Mouse (Mus musculus): Measurements from ENCODE around the gene Mpdu1. TPM values are rescaled to one million over a fixed set of nuclear protein-coding genes. Genes with fewer than 3 reads are reported as not detected.

The Mpdu1 gene
- total RNA-seq, 2 experiments from 2014 or later = 7.5 to 9.5 TPM

DNA sequence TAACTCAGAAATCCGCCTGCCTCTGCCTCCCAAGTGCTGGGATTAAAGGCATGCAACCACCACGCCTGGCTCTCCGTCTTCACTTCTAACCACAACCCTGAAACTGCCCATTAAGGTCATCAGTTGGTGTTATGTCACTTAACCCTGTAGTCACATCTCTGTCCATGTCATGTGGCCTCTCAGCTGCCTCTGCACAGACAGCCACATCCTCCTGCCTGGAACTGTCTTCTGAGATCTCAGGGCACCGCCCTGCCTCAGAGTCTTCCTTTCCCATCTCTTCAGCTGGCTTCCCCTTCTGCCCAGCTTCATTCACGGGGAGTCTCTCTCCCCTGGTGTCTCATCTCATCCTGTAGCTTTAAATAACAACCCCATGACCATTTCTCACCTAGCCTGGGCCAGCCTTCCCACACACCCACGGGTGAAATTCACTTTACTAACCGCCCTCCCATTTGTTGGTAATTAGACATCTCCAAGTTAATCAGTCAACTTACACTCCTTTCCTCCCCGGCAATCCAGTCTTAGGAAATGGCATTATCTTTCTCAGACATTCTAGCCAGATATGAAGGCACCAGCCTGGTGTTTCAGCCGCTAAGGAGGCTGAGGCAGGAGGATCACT lies 29.9 kb upstream of the Mpdu1 start:
- no peak for DNase-seq (ENCODE audit: low spot score)

DNA sequence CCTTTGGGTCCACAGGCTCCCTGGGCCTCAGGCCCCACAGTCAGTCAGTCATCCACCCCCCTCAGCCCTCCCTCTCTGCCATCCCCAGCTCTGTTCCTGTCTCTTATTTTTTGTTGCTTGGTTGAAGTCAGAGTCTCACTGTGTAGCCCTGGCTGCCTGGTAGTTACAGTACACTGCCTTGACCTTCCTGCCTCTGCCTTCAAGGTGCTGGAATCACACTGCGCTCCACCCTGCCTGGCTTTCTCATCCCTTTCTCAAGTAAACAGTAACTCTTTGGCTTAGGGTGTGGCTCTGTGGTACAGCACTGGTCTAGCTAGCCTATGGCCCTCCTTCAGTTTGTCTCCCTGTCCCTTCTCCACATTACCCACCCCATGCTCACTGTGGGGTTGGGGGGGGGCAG lies 27.4 kb upstream of the Mpdu1 start:
- no peak for DNase-seq (ENCODE audit: low spot score)

DNA sequence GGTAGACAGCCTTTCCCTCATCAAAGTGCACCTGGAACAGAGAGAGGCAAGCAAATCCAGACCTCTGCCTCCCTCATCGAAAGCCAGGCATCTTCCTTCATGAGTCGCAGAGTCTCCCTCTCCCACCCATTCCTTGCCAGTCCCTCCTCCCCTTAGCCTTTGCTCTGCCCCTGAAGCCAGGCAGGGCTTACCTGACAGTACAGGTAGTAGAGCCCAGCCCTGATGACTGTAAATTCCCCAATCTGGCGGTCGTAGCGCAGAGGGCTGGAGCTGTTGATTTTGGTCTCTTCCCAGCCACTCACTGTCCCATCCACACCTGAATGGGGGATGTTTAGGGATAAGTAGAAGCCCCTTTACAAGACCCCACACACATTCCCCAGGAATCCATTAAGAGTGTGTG lies 24.6 kb upstream of the Mpdu1 start:
- DNase-seq (ENCODE audit: low spot score) = no peak

DNA sequence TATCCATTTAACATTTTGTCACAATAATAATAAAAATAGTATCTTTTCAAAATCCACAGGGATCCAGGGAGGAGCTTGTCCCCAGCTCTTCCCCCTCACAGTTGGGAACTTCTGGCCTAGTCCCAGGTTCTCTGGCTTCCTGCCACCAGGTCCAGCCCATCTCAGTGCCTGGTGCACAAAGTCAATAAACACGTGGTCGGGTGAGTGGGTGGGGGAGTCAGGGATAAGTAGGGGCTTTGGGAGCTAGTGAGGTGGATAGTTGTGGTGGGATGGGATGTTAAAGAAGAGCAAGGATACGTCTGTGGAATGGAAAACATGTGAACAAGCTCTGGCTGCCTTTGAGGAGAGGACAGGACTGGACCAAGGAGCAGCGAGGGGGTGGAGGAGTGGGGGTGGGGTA lies 23.9 kb upstream of the Mpdu1 start:
- DNase-seq (ENCODE audit: low spot score) = peak; percentile 83

DNA sequence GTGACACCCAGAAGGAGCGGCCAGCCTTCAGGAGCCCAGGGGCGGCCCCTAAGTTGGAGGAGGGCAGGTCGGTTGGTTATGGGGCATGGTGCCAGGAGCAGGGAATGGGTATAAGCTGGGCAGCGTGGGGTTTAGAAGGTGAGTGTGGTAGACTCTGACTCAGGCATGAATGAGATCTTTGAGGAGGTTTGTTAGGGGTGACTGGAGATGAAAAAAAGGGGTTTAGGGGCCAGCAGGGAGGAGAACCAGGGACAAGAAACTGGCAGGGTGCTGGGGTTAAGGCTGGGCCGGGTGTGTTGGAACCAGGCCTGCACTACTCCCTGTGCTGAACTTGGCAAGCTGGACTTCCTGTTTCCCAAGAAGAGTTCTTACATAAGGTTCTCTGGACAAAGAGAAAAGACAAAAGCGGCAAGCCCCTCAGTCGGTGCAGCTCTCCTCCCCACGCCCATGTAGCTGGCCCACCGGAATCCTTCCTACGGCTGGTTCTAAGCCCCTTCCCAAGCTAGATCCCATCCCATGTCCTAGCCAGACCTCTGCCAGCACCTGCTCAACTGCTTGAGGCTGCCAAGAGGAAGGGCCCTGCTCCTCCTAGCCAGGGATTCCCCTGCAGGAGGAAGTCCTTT lies 23.2 kb upstream of the Mpdu1 start, which contains the start of gene Tnfsf13:
Tnfsf13 (minus strand) TSS at position 259 of the 623 bp plus-strand sequence.
- DNase-seq (ENCODE audit: low spot score) = peak; percentile 86

DNA sequence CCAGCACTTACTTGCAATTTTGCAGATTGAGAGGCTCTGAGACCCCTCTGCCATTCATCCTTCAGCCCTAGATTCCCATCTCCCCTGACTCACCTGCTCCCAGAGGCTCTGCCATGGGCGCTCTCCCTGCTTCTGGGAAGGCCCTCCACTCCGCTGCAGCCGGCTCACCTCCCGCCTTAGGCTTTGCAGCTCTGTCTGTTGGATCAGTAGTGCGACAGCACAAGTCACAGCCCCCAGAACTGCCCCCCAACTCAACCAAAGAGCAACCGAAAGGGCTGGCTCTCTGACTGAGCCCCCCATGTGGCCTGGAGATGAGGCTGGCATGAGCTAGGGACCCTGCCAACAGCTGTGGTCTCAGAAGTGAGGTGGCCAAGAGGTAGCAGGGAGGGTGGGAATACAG lies 22.5 kb upstream of the Mpdu1 start:
- DNase-seq (ENCODE audit: low spot score) = no peak

DNA sequence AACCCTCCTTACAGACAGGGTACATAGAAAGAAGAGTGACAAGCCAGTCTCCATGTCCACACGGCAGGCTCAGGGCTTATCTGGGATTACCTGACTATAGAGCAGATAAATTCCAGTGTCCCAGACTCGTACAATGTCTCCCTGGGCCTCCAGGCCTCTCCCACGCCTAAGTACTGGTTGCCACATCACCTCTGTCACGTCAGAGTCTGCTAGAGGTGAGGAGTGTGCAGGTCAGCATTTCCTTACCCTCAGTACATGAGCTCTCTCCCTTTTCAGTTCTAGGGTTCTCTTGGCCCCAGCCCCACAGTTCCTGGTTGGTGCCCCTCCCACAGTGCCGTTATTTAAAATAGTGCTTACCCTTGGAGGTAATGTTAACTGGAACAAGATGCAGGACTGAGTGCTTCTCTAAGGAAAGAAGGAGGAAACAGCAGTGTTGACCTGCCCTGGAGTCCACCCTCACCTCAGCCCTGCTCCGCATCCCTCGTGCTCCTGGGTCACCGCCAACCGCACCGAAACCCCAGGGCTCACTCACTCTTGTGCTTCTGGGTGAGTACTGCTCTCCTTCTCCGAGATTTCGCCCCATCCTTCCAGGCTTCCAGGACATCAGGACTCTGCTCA lies 21.8 kb upstream of the Mpdu1 start:
- no peak for DNase-seq (ENCODE audit: low spot score)

DNA sequence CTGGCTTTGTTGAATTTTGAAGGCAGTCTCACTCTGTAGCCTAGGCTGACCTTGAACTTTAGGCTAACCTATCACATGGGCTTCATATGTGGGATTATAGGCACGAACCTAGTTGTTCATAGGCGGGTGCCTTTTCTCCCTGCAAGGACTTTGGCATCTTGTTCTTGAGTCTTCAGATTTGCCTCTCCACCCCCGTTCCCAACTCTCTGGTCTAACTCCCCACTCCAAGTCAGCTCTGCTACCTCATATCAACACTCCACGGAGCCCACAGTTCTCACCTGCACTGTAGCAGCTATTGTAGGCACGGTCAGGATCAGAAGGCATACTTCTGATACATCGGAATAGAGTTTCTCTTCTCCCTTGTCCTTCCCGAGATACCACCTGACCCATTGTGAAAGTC lies 21.1 kb upstream of the Mpdu1 start:
- DNase-seq (ENCODE audit: low spot score) = no peak

DNA sequence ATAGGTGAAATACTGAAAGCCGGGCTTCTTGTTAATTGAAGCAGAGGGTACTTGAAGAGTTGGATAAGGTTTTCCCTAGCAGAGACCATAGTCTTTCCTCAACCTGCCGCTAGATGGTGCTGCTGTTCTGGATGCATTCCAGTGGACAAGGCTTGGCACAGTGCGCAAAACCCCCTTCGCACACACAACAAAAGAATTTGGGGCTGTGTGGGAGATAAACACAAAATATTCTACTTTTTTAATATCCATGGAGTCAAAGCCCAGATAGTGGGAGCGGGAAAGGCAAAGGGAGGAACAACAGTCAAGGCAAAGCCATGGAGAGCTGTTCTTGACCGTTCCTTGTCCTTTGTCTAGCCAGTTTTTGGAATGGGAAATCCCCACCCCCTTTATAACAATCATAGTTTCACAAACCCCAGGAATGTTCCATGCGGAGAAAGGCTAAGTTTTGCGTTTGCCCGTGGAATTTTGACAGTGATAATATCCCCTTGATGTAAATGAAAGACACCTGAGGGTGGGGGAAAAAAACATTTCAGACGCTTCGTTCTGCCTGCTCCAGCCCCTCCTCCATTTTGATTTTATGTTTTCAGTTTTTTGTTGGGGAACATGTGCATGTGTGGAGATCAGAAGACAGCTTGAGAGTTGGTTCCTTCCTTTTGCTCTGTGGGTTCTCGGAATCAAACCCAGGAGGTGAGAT lies 20.5 kb upstream of the Mpdu1 start:
- DNase-seq (ENCODE audit: low spot score) = peak; percentile 92

DNA sequence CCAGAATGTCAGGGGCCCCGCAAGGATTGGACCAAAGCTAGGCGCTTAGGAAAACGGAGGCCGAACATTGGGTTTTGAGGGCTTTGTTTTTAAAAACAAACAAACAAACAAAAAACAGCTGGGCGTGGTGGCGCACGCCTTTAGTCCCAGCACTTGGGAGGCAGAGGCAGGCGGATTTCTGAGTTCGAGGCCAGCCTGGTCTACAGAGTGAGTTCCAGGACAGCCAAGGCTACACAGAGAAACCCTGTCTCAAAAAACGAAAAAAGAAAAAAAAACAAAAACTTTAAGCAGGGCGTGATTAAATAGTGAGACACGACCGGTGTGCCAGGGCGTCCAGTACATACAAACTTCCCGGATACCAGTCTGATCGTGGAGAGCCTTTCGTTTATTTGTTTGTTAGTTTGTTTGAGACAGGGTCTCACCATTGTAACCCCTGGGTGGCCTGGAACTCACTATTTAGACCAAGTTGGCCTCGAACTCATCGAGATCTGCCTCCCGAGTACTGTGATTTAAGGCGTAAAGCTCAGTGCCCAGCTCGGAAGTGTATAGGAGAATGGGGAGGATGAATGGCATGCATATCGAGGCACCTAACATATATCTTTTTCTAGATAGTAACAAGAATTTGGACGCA lies 19.9 kb upstream of the Mpdu1 start:
- no peak for DNase-seq (ENCODE audit: low spot score)

DNA sequence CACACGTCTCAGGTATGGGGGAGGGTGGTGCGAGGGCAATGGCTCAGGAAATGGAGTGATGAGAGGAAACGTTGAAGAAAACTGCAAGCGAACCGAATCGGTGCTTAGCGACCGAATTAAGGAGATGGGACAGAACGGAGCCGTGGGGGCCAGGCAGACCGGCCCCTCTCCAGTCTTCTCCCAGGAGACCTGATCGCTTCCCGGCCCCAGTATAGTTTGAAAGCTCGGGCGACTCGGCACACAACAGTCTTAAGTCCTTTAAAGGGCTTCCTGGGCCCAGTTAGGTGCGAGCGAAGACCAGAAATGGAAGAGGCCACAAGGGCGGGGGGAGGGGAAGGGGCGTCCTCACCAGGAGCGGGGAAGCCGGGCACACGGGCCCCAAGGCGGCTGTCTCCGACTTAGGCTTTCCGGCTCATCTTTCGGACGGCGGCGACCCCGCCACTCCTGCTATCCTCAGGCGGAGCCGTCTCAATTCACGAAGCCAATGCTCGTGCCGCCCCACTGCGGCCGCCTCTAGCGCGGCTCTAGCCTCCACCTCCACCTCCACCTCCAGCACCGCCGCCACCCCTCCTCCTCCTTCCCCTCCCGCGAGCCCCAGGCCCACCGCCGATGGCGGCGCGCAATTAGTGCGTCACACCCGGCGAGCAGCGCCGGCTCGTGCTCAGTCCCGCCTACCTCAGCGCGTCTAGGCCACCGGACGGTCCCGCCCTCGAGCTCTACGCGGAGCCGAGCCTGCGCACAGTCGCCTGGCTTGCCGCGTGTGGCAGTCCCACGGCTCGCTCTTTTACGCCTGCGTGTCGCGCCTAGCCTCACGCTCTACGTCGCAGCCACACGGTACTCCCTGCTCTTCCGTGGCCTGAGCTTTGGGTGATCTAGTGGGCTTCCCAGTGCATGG lies 19.1 kb upstream of the Mpdu1 start, which contains the start of gene Senp3:
Senp3 (minus strand) TSS at position 771 of the 895 bp plus-strand sequence.
- peak; percentile 96 for DNase-seq (ENCODE audit: low spot score)

DNA sequence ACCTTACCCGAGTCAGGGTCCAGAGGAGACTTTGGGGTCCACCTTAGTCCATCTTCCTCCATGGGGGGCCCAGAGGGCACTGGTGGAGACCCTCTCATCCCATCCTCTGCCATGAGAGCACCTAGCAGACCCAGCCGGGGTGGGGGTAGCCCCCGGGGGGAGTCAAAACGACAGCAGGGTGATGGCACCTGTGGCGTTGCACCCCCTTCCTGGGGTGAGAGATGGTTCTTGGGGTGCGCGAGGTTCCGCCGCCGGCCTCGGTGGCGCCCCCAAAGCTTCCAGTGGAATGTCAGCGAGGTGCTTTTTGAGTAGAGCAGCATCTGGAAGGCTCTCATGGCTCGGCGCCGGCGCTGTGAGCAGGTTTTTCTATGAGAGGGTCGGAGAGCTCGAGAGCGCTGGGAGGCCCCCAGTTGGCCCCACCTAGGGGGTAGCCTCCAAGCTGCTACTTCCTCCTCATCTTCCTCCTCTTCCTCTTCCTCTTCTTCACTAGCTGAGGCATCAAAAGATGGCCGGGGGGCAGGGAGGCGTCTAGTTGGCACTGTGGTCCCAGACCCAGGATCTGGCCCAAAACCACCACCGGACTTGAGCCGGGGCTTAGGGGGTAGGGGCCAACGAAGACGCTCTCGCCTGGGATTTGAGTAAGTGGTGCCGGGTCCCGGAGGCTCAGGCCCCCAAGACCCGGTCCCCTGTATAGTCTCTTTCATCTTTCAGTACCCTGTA lies 17.9 kb upstream of the Mpdu1 start:
- DNase-seq (ENCODE audit: low spot score) = no peak

DNA sequence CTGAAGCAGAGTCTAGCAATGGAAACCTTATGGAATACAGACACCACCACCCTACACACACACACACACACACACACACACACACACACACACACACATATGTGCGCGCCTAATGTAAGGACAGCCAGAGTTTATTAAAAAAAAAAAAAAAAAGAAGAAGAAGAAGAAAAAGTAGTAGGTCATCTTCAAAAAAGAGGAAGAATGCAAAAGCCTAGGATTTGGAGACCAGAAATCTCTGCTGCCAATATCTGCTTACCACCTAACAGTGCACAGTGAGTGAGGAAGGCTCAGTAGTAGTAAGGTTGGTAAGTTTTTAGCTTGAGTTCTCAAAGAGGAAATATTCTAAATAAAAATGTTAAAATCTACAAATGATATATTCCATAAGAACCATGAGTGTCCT lies 16.7 kb upstream of the Mpdu1 start:
- no peak for DNase-seq (ENCODE audit: low spot score)

DNA sequence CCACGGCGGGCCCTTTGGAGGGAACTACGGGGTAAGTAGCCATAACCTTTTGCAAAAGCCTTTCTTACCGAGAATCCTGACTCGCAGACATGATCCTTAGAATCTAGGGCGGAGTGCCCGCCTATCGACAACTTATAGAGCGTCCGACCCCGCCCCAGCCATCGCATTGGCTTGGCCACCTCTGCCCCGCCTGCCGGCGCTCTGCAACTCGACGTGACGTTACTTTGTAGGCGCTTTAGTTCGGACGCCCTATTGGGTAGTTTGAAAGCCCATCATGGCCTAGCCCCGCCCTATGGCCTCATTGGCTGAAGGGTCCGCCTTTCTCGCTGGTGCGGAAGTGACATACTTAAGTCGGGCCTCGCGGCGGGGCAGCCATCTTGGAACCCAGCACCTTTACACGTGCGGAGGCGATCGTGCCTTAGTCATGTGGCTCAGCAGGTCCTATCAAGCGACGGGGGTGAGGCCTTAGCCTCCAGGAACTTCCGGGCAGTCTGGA lies 9.8 kb upstream of the Mpdu1 start, which contains the start of gene Eif4a1:
Eif4a1 (minus strand) TSS at position 213 of the 496 bp plus-strand sequence.
- peak; percentile 100 for DNase-seq (ENCODE audit: low spot score)

DNA sequence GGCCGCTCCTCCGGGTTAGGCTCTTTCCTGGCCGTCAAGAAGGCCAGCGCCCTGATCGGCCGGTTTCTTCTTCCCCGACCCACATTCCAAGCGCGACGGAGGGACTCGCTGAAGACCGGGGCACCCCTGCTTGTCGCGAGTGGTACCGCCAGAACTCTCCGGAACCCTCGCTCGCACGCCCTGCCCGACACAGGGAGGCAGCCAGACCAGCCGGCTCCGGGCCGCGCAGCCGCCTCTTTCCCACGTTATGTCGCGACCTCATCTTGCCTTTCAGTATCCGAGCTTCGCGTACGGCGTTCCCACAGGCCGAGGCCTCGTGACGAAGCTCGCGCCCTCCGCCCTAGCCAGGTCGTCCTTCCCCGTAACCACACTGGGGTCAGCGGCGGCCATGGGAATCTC lies 9.3 kb upstream of the Mpdu1 start:
- no peak for DNase-seq (ENCODE audit: low spot score)

DNA sequence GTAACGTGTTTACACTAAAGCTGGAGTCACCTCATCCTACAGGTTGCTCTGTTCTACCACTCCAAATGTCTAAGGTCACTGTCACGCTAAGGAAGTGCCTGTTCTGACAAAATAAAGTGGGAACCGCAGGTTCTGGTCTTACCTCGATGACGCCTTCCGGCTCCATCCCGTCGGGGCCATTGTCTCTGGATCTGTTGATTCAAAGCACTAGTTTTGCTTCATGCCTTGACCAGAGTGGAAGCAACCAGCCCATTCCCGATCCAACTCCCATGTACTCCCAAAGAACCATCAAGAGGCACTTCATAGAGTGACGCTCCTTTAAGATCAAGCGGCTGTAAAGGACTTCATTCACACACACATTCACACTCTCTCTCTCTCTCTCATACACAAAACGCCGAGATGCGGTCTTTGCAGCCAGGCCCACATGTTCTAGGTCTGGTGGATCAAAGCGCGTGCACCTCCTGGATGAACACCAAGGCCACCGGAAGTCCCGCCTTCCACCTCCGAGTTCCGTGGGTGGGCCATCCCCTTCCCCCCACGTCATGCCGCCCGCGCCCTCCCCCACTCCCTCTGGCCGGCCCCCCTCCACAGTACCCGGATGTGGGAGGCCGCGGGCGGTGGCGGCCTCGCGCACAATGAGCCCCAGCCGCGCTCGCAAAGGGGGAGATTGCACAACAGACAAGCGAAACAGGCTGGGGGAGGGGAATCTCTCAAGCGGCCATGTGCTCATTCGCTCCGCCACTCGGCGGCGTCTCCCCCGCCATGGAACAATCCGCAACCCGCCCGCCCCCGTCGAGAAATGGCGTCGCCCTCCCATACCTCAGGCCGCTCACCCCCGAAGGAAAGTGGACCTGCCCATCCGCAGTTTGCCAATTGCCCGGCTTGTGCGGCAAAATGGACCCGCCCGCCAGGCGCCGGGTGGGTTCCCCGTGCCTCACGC lies 8.6 kb upstream of the Mpdu1 start:
- DNase-seq (ENCODE audit: low spot score) = peak; percentile 94

DNA sequence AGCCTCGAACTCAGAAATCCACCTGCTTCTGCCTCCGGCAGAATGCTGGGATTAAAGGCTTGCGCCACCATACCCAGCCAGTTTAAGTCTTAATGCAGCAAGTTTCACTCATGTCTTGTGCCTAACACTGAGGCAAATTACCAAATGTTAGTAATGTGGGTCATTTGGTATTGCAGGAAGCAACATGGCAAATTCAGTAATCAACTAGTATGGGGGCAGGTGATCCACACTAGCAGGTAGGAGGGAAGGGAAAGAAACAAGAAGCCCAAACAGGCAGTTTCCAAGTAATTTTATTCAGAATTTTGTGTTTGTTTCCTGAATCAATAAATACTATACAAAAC lies 4.2 kb upstream of the Mpdu1 start:
- no peak for DNase-seq (ENCODE audit: low spot score)

DNA sequence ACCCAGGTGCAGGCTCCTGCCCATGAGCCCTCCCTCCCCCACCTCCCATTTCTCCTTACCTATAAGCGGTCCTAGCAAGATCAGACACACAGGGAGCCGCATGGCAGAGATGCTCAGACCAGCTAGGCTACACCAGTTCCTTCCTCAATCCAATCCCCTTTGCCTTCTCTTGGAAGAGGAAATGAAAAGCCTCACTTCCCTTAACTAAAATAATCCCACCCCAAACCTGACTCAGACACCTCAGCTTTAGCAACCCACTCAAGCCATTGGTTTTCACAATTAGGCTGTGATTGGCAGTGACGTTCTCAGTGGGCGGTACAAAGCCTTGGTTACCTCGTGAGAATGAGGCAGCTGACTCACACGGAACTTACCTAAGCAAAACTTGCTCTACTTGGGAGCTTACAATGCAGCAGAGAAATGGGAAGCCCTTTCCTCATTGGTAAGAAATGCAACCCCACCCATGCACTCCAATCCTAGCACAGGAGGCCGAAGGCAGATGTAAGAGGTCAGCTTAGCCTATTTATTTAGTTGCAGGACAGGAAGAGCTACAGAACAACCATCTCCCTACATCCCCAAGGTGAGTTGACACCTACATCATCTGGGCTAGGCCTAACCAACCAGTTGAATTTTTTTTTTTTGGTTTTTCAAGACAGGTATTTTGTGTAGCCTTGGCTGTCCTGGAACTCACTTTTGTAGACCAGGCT lies 3.7 kb upstream of the Mpdu1 start, which contains the start of gene Cd68:
Cd68 (minus strand) TSS at position 193 of the 704 bp plus-strand sequence.
- DNase-seq (ENCODE audit: low spot score) = no peak
